Mouse (Mus musculus): ENCODE measurements around the gene Cd300e. TPM values are rescaled to one million over a fixed set of nuclear protein-coding genes. Genes with fewer than 3 reads are reported as not detected.
A peak's percentile ranks its signal among the peaks of the same experiment; 100 is the strongest.

The Cd300e gene
- total RNA-seq (2021): not detected
- long read RNA-seq: 0 reads

DNA sequence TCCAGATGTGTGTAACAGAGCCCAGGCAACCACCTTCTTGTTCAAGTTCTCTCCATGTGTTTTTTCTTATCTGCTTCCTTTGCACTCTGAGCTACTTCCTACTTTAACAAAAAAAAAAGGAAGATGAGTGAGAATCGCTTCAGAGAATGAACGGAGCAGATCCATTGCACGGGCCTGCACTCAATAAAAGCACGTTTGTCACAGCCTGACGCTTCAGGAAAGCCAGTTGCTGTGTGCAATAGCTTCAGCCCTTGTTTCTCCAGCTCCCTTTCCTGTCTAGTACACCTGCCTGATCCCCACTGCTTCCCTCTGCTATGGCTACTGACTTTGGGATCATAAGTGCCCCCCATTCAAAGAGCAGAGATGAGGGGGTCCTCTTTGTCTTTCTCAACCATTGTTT, at the start of gene Cd300e:
Gene Cd300e, minus strand, starts transcription at position 101 of the 400 bp plus-strand sequence.
- DNase-seq (ENCODE audit: low spot score in 2 of 2): no peak

DNA sequence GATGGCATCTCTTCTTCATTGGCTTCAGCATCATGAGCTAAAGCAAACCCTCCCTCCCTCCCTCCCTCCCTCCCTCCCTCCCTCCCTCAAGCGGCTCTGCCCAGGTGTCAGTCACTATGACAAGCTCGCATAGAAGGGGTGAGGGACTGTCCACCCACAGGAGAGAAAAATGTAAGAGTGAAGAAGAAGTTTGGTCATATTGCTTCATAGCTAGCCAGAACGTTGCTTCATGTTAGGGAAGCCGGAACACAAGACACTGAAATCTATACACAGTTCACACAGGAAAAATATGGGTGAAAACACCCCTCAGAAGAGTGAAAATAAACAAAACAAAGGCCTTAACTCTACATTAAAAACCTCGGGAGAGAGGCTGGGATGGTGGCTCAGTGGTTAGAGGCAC, 48.3 kb upstream of the Cd300e start:
- DNase-seq (ENCODE audit: low spot score in 2 of 2): no peak

DNA sequence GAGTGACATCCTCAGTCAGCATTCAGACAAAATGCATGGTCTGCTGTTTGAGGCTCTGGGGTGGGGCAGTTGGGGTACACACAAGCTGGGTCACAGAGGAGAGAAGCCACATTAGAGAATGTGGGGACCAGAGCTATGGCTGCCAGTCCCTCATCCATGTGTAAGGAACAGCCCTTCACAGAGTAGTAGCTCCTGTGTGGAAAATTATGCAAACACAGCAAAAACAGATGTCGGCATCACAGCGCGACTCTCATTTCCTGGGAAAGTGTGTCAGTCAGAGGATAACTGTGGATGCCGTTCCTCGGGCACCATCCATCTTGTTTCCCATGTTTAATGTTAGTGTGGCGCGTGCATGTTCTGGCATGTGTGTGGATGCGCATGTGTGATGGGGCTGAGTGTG, 46.2 kb upstream of the Cd300e start:
- DNase-seq (ENCODE audit: low spot score in 2 of 2): no peak

DNA sequence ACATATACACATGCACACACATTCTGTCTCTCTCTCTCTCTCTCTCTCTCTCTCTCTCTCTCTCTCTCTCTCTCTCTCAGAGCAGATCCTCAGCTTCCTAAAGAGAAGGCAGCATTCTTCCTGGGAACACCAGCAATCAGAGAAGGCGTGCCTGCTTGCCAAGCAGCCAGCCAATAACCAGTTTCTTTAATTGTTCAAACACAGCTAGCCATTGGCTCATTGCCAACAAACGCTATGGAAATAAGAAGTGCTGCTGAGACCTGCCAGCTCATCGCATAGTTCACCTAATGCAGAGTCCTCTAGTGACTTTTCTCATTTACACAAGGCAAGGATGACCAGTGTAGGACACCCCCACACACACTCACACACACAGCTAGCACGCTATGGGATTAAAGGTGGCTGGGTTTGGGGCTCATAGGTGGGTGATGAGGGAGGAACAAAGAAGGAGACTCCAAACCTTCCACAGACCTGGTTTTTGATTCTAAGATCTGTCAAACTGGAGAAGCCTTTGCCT, 45.5 kb upstream of the Cd300e start:
- no peak for DNase-seq (ENCODE audit: low spot score in 2 of 2)

DNA sequence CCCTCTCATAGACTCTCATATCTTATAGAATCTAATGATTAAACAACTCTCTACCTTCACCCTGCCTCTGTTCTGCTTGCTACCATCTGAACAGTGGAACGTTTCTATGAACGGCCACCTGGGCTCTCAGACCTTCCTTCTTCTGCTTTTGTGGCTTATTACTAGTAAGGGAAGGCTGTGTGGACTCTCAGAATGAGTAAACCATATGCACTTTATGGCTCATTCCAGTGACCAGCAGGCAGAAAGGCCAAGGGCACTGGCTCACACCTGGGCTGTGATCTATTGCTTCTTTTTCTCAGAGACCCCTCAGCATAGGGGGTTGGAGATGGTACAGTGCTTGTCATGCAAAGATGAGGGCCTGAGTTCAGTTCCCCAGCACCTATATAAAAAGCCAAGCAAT, 44.7 kb upstream of the Cd300e start:
- DNase-seq (ENCODE audit: low spot score in 2 of 2): no peak

DNA sequence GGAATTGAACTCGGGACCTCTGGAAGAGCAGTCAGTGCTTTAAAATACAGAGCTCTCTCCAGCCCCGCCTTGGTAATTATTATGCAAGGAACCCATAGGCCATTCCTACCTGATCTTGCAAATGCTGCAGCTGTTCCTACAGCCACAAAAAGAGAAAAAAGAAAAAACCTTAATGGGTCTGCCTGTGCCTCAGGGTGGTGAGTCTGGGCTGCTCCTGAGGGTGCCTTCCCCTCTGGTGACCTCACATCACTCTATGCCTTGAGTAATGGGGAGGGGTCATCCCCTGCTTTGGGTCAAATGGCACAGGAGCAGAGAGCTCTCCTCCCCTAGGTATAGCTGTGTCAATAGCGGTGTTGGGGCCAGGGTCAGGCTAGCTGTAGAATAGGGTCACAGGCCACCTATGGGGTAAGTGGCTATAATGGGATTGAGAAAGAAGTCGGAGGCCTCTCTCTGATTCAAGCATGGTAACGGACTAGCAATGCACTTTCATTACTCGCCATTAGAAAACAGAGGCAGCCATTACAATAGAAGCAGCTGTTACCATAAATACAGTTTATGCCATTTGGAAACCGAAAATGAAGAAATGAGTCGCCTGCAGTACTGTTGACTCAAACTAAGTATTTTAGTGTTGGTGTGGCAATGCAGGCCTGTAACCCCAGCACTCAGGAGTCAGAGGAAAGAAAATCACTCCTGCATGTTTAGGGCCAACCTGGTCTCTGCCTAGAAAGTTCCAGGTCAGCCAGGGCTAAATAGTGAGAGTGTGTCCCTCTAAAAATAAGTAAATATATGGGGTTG, 43.0 kb upstream of the Cd300e start:
- DNase-seq (ENCODE audit: low spot score in 2 of 2): no peak

DNA sequence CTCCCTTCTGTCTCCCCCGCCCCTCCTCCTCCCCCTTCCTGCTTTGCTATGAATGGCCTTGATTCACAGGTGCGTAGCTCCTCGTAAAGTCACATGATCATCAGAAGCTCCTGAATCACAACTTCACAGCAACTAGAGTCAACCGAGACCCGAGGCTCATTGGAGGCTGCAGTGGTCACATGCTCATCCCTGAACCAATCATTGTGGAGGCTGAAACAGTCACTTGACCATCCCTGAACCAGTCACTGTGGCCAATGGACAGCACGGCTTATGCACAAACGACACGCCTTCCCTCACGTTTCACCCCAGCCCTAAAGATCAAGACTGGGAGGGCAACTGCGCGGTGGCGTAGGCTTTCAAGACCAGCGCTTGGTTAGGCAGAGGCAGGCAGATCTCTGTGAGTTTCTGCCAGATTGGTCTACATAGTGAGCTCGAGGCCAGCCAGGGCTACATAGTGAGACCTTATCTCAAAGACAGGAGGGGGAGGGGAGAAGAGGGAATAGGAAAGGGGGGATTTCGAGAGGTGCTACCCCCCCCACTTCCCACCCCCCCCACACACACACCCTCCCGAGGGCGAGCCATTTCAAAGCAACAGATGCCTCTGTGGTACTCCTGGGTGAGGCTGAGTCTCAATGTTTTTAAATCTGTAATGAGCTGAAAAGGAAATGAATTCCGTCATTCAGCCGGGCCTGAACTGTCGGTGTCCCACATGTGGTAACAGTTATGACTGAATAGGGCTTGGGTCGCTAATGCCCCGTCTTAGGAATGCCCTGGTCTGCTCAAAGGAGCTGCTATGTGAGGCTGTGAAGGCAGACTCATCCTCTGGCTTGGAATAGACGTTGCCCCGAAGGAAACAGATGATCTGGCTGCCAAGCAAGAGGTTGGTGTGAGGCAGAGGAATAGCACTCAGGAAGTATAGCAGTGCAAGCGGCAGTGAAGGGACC, 41.8 kb upstream of the Cd300e start:
- DNase-seq (ENCODE audit: low spot score in 2 of 2): no peak

DNA sequence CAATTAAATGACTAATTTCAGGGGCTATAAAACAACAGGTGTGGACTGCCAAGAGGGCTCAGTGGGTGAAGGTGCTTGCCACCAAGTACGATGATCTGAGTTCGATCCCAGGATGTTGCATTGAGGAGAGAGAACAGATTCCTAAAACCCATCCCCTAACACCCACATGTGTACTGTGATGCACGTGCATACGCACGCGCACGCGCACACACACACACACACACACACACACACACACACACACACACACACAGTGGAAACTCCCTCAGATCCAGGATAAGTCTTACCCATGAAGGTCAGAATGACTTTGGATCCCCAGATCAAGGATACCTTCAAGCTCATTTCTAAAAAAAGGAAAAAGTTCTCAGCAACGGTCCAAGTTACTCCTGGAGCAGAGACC, 40.1 kb upstream of the Cd300e start:
- no peak for DNase-seq (ENCODE audit: low spot score in 2 of 2)

DNA sequence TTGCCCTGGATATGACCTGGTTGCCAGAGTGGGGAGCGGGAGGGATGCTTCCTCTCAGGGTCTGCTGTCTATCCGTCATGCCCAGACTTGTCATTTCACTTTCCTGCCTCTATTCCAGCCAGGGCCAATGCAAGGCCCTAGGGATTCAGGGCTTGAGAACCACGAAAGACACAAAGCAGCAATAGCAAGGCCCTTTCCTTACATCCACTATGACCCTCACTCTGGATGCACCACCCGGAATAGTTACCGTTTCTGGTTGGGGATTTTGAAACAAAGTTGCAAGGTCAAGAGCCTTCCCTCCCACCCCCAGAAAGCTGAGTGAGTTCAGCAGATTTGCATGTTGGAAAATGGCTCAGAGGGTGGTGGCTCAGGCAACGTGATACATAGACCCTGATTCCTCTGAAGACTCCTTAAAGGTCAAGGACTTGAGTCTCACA, 39.7 kb upstream of the Cd300e start:
- DNase-seq (ENCODE audit: low spot score in 2 of 2): no peak

DNA sequence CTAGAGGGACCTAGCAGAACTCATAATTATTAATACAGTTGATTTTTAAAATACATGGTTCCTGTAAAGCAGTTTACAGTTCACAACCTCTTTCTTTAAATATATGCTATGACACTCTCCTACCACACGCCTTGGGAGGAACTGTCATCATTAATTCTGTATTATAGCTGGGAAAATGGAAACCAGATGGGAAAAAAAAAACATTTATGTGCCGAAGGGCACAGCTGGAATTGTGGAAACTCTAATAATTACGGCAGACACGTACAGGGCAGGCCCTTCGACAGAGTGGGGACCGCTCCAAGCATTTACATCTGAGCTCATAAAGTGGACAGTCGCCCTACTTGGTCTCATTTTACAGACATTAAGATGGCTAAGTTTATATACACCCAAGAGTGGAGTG, 38.8 kb upstream of the Cd300e start:
- no peak for DNase-seq (ENCODE audit: low spot score in 2 of 2)

DNA sequence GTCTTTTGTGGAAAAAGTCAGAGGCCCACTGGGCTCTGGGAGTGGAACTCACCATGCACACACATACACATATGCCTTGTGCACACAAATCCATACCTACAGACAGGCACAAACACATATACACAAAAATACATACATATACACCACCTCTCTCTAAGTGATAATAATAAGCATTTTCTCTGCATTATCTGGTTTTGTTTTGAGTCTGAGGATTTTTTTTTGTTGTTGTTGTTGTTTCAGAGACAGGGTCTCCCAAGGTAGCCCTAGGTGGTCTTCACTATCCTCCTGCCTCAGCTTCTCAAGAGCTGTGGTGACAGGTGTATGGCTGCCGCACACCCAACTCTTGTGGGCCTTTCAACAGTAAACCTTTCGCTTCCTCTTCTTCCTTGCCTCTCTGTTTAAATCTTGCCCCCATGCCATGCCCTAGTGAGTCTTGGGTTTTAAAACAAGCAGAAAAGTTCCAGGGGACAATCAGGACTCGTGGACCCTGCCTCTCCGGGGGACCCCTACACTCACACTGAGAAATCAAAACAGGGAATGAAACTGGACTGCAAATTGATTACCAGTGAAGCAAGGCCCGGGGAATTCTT, 38.1 kb upstream of the Cd300e start:
- DNase-seq (ENCODE audit: low spot score in 2 of 2): no peak

DNA sequence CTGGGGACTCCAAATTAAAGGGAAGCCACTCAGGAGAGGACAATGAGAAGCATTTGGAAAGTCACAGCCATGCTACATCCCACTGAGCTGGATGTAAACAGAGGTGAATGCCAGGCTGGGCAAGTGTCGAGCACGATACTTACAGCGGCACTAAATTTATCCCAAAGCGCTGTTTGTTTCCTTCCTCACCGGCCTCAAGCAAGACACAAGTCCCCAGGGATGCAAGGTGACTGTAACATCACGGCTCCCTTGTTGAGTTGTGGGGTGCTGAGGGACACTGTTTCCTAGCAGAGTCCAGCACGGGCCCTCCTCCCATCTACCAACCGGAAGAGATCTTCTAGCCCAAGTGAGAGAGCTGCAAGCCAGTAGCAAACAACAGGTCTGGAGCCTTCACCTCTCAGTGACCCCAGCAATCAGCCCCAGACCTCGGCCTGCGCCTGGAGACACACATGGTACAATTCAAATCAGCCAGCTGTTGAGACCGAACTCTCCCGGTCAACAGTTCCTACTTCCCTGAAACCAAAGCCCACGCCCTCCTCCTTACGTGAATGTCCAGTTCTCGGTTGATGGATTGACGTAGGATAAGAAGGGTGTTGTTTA, 37.4 kb upstream of the Cd300e start:
- DNase-seq (ENCODE audit: low spot score in 2 of 2): no peak

DNA sequence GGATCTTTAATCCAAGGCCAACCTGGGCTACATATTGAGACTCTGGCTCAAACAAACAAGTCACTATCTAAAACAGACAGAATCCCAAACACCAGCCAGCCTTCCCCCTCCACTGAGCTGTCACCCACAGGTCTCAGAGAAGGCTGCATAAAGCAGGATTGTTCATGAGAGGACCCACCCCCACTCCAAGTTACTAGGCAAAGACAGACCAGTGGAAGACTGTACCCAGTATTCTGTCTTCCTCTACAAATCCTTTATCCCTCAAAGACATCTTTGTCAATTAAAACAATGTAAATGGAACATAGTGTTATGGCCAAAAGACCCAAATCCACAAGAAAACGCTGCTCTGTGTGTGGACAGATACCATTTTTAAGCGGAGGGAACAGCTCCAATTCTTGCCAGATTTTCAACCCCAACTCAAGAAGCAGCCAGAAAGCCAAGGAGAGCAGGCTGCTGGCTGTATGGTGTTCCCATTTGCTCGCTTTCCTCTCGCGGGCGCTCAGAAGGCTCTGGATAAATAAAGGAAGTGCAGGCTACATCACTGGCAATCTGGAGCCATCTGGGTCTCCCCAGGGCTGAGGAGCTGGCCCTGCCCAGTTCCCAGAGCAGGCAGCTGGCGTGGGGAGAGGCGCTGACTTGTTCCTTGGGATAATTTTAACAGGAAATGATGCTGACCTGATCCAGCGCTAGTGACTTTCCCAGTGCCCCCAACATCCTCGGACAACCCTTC, 36.4 kb upstream of the Cd300e start:
- peak; percentile 16 to 38 for DNase-seq (ENCODE audit: low spot score in 2 of 2)

DNA sequence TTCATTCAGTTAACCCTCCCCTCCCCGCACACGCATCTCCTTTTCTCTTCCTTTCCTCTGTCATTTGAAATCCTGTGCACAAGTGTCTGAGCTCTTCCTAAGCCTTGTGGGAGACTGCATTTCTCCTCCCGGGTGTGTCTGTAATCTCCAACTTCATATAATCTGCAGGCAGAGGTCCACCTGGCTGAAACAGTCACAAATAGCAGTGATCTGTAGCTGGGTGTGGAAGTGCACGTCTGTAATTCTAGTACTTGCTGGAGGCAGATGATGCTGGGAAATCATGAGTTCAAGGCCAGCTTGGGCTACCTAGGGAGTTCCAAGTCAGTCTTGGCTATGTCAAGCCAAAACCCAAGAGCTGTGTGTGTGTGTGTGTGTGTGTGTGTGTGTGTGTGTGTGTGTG, 30.2 kb upstream of the Cd300e start:
- DNase-seq (ENCODE audit: low spot score in 2 of 2): no peak

DNA sequence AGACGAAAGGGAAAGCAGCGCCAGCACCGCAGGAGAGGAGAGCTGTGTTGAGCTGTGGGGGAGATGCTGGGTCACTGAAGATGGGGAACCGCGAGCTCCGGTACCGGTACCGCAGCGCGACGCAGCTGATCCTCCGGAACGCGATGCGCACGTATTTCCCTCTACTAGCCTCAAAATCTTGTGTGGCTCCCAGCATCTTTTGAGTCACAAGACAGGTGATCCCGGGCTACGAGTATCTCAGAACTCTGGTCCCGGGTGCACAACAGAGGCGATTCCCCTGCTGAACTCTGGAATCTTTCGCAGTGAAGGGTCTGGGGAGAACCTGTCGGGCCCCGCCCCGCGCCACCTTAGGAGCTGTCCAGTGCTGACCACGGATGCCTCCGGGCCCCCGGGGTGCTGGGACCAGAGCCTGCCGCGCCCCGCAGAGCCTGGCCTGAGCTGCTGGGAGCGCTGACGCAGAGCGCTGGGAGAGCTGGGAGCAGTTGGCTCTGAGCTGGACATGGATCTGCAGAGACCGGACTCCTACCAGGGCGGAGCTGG, 29.5 kb upstream of the Cd300e start, which contains the start of gene Rab37:
Gene Rab37, plus strand, starts transcription at position 70 of the 540 bp plus-strand sequence.
- DNase-seq (ENCODE audit: low spot score in 2 of 2): no peak

DNA sequence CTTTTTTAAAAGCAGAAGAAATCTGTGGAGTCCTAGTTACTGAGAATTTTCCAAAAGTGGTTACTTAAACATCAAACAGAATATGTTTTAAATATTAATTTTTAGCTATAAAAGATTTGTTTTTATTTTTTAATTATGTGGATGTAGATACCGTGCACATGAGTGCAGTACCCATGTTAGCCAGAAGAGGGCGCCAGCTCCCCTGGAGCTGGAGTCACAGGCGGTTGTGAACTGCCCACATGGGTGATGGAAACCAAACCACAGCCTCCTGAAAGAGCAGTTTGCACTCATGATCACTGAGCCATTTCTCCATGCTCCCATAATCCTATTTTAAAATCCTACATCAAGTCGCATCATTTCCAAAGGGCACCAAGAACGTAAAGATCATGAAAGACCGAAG, 27.9 kb upstream of the Cd300e start:
- DNase-seq (ENCODE audit: low spot score in 2 of 2): no peak

DNA sequence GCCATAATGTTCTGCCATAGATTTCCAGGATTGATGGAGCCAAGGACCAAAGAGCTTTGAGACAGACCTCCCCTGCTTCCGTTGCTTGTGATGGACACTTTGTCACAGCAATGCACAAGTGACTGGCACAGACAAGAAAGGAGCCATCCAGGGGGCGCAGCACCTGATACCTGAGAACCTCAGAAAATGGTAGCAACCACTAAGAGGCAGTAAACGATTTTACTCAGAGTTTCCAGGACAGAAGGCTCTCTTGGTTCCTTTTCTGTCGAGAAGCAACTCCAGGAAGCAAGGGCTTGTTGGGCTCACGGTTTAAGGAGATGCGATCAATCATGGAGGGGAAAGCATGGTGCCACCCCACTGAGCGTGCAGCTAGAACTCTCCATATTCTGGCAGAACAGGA, 24.2 kb upstream of the Cd300e start:
- DNase-seq (ENCODE audit: low spot score in 2 of 2): no peak

DNA sequence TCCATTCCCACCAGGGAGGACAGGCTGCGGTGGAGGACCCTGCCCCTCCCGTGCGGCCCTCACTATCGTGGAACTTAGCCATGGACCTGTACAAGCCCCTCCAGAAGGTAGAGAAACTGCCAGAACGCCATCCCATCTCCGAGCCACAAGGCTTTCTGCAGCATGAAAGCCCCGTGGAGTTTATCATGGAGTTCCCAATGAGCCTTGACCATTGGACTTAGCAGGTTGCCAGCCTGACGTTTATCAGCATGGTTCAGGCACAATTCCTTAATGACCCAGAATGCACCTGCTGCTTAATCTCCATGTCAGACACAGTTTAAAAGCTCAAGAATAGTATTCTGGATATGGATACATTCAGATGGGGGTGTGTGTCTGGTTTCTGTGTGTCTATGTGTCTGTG, 23.1 kb upstream of the Cd300e start:
- no peak for DNase-seq (ENCODE audit: low spot score in 2 of 2)

DNA sequence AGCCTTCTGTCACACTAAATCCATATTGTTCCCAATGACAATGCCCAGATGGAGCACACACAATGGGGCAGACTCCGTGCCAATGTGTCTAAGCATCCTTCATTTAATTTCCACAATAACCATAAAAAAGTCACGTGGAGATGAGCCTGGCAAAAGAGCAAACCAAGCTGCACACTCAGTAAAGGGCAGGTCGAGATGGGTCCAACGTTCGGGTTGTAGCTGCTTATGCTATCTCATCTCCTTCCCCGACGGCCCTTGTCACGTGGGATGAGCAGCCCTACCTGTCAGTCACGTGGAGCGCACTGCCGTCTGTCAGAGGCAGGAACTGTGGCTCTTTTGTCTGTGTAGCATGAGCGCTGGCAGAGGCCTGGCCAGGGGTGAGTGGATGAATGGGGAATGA, 22.6 kb upstream of the Cd300e start:
- no peak for DNase-seq (ENCODE audit: low spot score in 2 of 2)
